Mouse (Mus musculus): ENCODE measurements around the gene Soat2.

GRCm38 (mm10) chr15:102178279-102178678 is 28.0 kb downstream of the Soat2 start:
- no peak for TF ChIP-seq POLR2A (IDR thresholded peaks at IDR 0.05; ENCODE audit: control insufficient read depth, extremely low read depth, insufficient read depth, low read length, poor library complexity)
- no peak for TF ChIP-seq CTCF (IDR thresholded peaks at IDR 0.05; ENCODE audit: borderline replicate concordance, control insufficient read depth, extremely low read depth, insufficient read depth, low read length, poor library complexity)
